Mouse (Mus musculus) bone marrow macrophage, adult 2 months (primary cell): ENCODE results near the gene Gm11937.

ENCODE experiments used
- CTCF ChIP-seq: IDR thresholded peaks from 2 replicates; pipeline ENCODE4 v1.5.1; 2012; ENCODE audit warnings: low read depth, mild to moderate bottlenecking, low read length, moderate library complexity
- POLR2A ChIP-seq: IDR thresholded peaks from 2 replicates; pipeline ENCODE4 v1.6.1; 2012; ENCODE audit warnings: mild to moderate bottlenecking, low read depth, low read length, borderline replicate concordance

DNA sequence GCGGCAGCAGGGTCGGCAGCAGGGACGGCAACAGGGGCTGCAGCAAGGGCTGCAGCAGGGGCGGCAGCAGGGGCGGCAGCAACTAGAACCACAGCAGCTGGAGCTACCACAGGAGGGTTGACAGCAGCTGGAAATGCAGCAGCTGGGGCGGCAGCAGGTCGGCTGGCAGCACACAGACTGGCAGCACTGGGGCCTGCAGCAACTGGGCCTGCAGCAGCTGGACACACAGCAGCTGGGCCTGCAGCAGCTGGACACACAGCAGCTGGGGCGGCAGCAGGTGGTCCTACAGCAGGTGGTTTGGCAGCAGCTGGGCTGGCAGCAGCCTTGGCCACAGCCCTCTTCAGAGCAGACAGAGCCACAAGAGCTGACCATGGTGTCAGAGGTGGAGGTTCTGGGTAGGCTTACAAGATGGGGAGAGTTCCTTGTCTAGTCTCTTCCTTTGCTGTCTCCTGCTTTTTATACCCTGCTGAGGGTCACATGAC is 24.7 kb upstream of the Gm11937 start, which contains the start of gene Krtap4-2:
- TF ChIP-seq CTCF (no peak), POLR2A (no peak)
